Mouse (Mus musculus) lung, adult 2 months (tissue): ENCODE data around the gene Apex1. TPM values are rescaled to one million over a fixed set of nuclear protein-coding genes. Genes with fewer than 3 reads are reported as not detected.

ENCODE experiments used
- DNase-seq: peaks from one replicate; pipeline ENCODE4 v3.0.0; 2022
- H3K4me1 ChIP-seq: fragments of 200-500 bp; 2 replicates; pipeline ENCODE4 v1.6.1; 2011; ENCODE audit warnings: low read length; ENCODE audit not compliant: control insufficient read depth, insufficient read depth
- H3K4me3 ChIP-seq: fragments of 200-500 bp; replicated peaks from 2 replicates; pipeline ENCODE3; 2011; ENCODE audit warnings: low read depth, mild to moderate bottlenecking, control low read depth, low read length; ENCODE audit errors: extremely low read depth
- CTCF ChIP-seq: fragments of 200-500 bp; IDR thresholded peaks from 2 replicates; pipeline ENCODE4 v1.5.1; 2011; ENCODE audit warnings: mild to moderate bottlenecking, low read length, control low read depth; ENCODE audit not compliant: insufficient read depth
- POLR2A ChIP-seq: fragments of 200-500 bp; IDR thresholded peaks from 2 replicates; pipeline ENCODE4 v1.6.1; 2011; ENCODE audit warnings: low read depth, mild to moderate bottlenecking, control low read depth, low read length, borderline replicate concordance; ENCODE audit errors: extremely low read depth
- WGBS: fragments of 180-500 bp; shearing (Covaris S2); methylation state at CpG from one replicate; pipeline ENCODE4 v1.1.7; 2018; 5-methylcytosine and 5-hydroxymethylcytosine counted together
- polyA plus RNA-seq: library from polyadenylated mRNA; depleted of rRNA; stranded (reverse); fragments of >200 nt; gene quantifications from 2 replicates; pipeline ENCODE4 v1.2.3, GENCODE M21; 2012

Gene Apex1
- polyA plus RNA-seq, 1 experiment: 23.2 TPM

- DNase-seq: peak; percentile 23
- Histone ChIP-seq H3K4me3 (peak overlapping the region; percentile 60), H3K4me1 (peaks cover 5% of the 10 kb centered on the region; the same call in 1 of the 2 replicates)
- under 1% methylated on average over 38 of the region's 38 CpGs for WGBS
- TF ChIP-seq POLR2A: no peak
- TF ChIP-seq CTCF: no peak
Measured at GRCm38 (mm10) chr14:50925111-50925920, 548 bp downstream of the Apex1 start.

GRCm38 (mm10) chr14:50927366-50927765 lies 2.6 kb downstream of the Apex1 start:
- TF ChIP-seq CTCF (no peak), POLR2A (no peak)
- H3K4me3 ChIP-seq: no peak overlapping the region
- WGBS: 83% methylated on average over 3 of the region's 3 CpGs
- DNase-seq: no peak
- H3K4me1 ChIP-seq: peaks cover 5% of the 10 kb centered on the region; the same call in 1 of the 2 replicates

- H3K4me1 ChIP-seq: peaks cover 5% of the 10 kb centered on the region; the same call in 1 of the 2 replicates
- peak; percentile 21 for DNase-seq
- peak overlapping the region; percentile 72 for H3K4me3 ChIP-seq
- 4% methylated on average over 10 of the region's 10 CpGs for WGBS
- TF ChIP-seq POLR2A (no peak), CTCF (no peak)
Measured at GRCm38 (mm10) chr14:50929951-50930350, 5.2 kb downstream of the Apex1 start.

GRCm38 (mm10) chr14:50930377-50930753 lies 5.6 kb downstream of the Apex1 start:
- TF ChIP-seq CTCF (no peak), POLR2A (no peak)
- WGBS: 0% methylated on average over 38 of the region's 38 CpGs
- peaks cover 5% of the 10 kb centered on the region; the same call in 1 of the 2 replicates for H3K4me1 ChIP-seq
- DNase-seq: no peak
- H3K4me3 ChIP-seq: peak overlapping the region; percentile 72

- peak within 1 kb of the TSS; percentile 74 for H3K4me3 ChIP-seq
- H3K4me1 ChIP-seq: peaks cover 5% of the 10 kb centered on the region; the same call in 1 of the 2 replicates
- under 1% methylated on average over 68 of the region's 68 CpGs for WGBS
- peak; percentile 99 for DNase-seq
- peak; percentile 62 for TF ChIP-seq POLR2A
- no peak for TF ChIP-seq CTCF
Measured at GRCm38 (mm10) chr14:50930754-50931492, 6.2 kb downstream of the Apex1 start, which contains the start of the genes Pip4p1 and Pnp. Pip4p1 (minus strand) TSS chr14:50930856. Pnp (plus strand) TSS chr14:50931082.

GRCm38 (mm10) chr14:50931493-50932020 lies 6.8 kb downstream of the Apex1 start:
- H3K4me1 ChIP-seq: peaks cover 5% of the 10 kb centered on the region; the same call in 1 of the 2 replicates
- TF ChIP-seq POLR2A (no peak), CTCF (no peak)
- DNase-seq: no peak
- H3K4me3 ChIP-seq: peak overlapping the region; percentile 74
- WGBS: 11% methylated on average over 12 of the region's 12 CpGs

DNA sequence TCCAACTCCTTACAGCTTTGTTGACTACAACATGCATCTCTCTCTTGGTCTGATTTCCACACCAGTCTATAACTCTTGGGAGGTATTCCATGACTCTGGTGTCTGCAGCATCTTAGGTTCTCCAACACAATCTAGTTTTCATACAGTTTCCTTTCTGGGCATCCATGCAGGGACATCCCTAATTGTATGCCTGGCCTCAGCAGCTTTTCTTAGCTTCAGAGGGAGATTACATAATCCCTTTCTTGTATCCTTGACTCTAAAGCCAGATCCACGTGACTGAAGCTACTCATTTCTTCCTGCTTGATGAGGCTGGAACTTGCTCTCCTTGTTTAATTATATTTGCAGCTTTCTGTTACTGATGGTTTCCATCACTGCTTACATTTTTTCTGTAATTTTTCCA lies 11.9 kb downstream of the Apex1 start:
- TF ChIP-seq CTCF (no peak), POLR2A (no peak)
- Histone ChIP-seq H3K4me3 (no peak overlapping the region), H3K4me1 (no peaks in the 10 kb centered on the region)
- DNase-seq: no peak
- 32% methylated on average over 1 of the region's 1 CpGs for WGBS

GRCm38 (mm10) chr14:50938119-50938908 lies 13.5 kb downstream of the Apex1 start:
- DNase-seq: no peak
- 73% methylated on average over 3 of the region's 3 CpGs for whole genome bisulfite sequencing
- TF ChIP-seq CTCF (no peak), POLR2A (no peak)
- Histone ChIP-seq H3K4me1 (no peaks in the 10 kb centered on the region), H3K4me3 (no peak overlapping the region)
